Mouse (Mus musculus) ovary, adult 2 months (tissue): ENCODE measurements around the gene Gm6763. TPM values are rescaled to one million over a fixed set of nuclear protein-coding genes. Genes with fewer than 3 reads are reported as not detected.

Source experiments
- polyA plus RNA-seq: library from polyadenylated mRNA; depleted of rRNA; stranded (reverse); fragments of >200 nt; gene quantifications from 2 replicates; pipeline ENCODE4 v1.2.3, GENCODE M21; 2012; rRNA removed

The Gm6763 gene
- polyA plus RNA-seq = not detected in 2 replicates

GRCm38 (mm10) chr10:104151197-104151596, at the start of gene Gm6763:
TSS of gene Gm6763 (plus strand) at chr10:104151497.

GRCm38 (mm10) chr10:104142687-104143086, 8.6 kb upstream of the Gm6763 start, which contains the start of gene Gm21293:
TSS of gene Gm21293 (plus strand) at chr10:104142987.

GRCm38 (mm10) chr10:104159706-104160105, 8.4 kb downstream of the Gm6763 start, which contains the start of gene Gm8764:
TSS of gene Gm8764 (plus strand) at chr10:104160006.

GRCm38 (mm10) chr10:104168215-104168614, 16.9 kb downstream of the Gm6763 start, which contains the start of gene Gm21304:
TSS of gene Gm21304 (plus strand) at chr10:104168515.

GRCm38 (mm10) chr10:104176724-104177123, 25.4 kb downstream of the Gm6763 start, which contains the start of gene Gm21312:
TSS of gene Gm21312 (plus strand) at chr10:104177024.

GRCm38 (mm10) chr10:104185233-104185632, 33.9 kb downstream of the Gm6763 start, which contains the start of gene Gm20765:
TSS of gene Gm20765 (plus strand) at chr10:104185533.

GRCm38 (mm10) chr10:104193742-104194141, 42.4 kb downstream of the Gm6763 start, which contains the start of gene Gm4340:
TSS of gene Gm4340 (plus strand) at chr10:104194042.

Other genes with a start within 250 kb of the Gm6763 start
- gene Gm21293, start 8.5 kb upstream of the Gm6763 start, polyA plus RNA-seq = not detected in 2 replicates
- not detected in 2 replicates for gene Gm8764, start 8.5 kb downstream of the Gm6763 start, polyA plus RNA-seq
- gene Gm21304, start 17.0 kb downstream of the Gm6763 start, polyA plus RNA-seq = not detected in 2 replicates
- not detected in 2 replicates for gene Gm21312, start 25.5 kb downstream of the Gm6763 start, polyA plus RNA-seq
- not detected in 2 replicates for gene Gm20765, start 34.0 kb downstream of the Gm6763 start, polyA plus RNA-seq
- not detected in 2 replicates for gene Gm4340, start 42.5 kb downstream of the Gm6763 start, polyA plus RNA-seq